Mouse (Mus musculus): ENCODE measurements at regions not wholly inside any gene's neighbourhood (a gene's known extent, or its start where the extent isn't known, plus 50 kb on each side); places are given as distances from the start of the nearest gene placed in this dataset.

DNA sequence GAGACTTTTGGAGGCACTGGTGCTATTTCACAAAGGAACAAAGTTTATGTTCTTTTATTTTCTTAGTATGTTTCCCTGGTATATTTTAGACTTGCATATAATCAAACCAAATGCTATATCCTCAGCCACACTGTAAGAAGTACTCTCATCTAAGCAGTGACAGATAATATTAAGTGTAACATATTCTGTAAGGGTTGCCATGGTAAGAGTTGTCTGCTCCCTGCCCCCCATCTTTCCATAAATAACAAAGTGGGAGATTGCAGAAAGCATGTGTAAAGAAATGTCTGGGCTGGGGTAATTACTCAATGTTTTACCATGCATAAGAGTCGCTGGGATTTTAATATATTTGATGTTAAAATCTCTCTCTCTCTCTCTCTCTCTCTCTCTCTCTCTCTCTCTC is 473.5 kb upstream of the Lcorl start:
- DNase-seq (ENCODE audit: extremely low spot score in 1 of 2, low spot score in 1 of 2) = no peak
